Mouse (Mus musculus): ENCODE data around the gene Eif1.
A peak's percentile ranks its signal among the peaks of the same experiment; 100 is the strongest.
"Not testable (repeated sequence)": the region's sequence is repeated elsewhere in the genome, so short reads cannot be mapped to it uniquely, and the experiment has no call there.

Eif1 gene

GRCm38 (mm10) chr11:100352076-100352857, 32.6 kb downstream of the Eif1 start:
- peak in 1 of 2 experiments; percentile 37 for DNase-seq (ENCODE audit: low spot score in 2 of 2)

DNA sequence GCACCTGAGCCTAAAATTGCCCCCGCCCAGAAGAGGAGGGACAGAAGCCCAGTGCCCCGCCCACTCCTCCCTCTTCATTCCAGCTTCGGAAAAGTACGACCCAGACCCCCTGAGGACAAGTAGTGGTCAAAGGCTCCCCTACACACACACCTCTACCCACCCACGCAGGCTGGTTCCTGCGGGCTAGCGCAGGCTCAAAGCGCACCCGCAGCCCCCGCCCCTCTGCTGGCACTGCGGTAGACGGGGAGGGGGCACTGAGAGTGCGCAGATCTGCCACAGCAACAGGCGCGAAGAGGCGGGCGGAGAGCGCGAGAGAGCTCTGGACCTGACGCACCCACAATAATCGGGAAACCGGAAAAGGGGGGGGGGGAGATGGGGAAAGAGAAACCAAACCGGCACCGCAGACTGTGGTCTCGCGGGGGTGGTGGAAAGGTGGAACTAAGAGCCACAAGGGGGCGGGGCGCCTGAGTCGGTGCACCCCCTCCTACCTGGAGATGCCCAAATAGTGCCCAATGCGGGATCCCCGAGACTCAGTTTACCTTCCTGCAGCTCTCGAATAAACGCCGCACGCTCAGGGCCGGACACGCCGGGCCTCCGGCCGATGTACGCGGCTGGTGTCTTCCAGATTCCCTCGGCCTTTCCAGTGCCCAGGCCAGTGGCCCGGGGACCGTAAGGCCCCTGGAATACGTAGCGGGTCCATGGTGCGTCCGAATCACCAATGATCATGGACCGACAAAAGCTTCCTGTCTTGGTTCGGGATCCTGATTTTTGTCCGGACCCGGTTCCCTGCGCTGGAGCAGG, 35.7 kb downstream of the Eif1 start:
- DNase-seq (ENCODE audit: low spot score in 2 of 2) = peak; percentile 21 to 50

- DNase-seq (ENCODE audit: low spot score in 2 of 2) = peak; percentile 33 to 58
Observed at GRCm38 (mm10) chr11:100355972-100356818, 36.5 kb downstream of the Eif1 start, which contains the start of gene Hap1. TSS of gene Hap1 (minus strand) at chr11:100356128.

- DNase-seq (ENCODE audit: low spot score in 2 of 2) = no peak
Observed at GRCm38 (mm10) chr11:100356819-100357211, 37.1 kb downstream of the Eif1 start.

GRCm38 (mm10) chr11:100357408-100357807, 37.7 kb downstream of the Eif1 start:
- no peak for DNase-seq (ENCODE audit: low spot score in 2 of 2)

DNA sequence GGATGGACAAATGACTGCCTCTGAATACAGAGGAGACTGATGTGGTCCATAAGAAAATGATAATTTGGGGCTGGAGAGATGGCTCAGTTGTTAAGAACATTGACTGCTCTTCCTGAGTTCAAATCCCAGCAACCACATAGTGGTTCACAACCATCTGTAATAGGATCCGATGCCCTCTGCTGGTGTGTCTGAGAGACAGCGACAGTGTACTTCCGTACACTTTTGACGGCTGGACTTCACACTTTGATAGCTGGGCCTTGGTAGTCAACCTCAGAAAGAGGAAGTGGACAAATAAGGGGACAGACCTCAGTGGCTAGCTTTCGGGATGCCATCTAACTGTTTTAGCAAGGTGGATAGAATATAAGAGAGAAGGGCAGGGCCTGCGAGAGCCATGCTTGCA, 40.5 kb downstream of the Eif1 start:
- no peak for DNase-seq (ENCODE audit: low spot score in 2 of 2)

DNA sequence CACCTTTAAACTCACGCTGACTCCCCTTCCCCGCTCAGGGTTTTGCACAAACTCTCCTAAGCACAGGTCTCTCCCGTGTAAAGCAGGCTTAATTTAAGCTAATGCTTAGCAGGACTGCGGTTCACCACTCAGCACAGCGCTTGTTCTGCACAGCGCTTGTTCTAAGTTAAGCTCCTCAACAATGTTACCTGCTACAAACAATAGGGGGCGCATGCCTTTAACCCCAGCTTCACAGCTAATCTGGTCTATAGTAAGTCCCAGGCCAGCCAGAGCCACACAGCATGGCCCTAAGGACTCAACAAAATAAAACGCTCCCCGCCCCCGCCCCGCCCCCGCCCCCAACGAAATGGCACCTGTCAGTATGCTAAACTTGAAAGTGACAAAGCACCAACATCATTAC, 41.4 kb downstream of the Eif1 start:
- DNase-seq (ENCODE audit: low spot score in 2 of 2) = not testable (repeated sequence)

DNA sequence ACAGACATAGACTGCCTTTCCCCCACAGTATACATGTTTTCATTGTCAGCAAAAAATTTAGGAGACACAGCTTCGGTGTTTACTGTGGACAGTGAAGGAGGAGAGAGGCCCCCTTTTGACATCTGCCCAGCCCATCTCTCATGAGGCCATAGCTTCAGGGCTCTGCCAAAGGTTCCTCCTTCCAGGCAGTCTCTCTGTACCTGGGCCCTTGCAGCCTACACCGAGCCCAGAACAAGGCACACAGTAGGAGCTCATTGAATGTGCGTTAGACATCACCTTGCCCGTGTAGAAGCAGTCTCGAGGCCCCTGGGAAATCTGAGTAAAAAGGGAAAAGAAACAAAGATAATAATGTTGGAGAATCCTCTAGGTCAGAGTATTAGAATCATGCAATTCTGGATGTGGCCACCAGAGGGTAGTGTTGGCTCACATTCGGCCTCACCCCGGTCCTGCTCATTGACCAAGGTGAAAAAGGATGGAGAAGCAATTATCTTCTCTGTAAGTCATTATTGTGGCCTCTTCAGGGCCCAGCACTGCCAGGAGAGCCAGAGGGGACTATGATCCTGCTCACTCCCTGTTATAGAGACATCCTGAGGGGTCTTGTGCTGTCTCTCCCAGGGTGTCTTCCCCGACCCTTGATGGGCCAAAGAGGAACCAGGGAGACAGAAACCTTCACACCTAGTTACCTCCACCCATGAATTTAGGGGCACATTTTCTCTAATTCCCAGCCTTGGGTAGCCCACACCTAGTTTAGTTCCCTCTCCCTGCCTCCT, 42.7 kb downstream of the Eif1 start:
- DNase-seq (ENCODE audit: low spot score in 2 of 2) = peak; percentile 74 to 84

DNA sequence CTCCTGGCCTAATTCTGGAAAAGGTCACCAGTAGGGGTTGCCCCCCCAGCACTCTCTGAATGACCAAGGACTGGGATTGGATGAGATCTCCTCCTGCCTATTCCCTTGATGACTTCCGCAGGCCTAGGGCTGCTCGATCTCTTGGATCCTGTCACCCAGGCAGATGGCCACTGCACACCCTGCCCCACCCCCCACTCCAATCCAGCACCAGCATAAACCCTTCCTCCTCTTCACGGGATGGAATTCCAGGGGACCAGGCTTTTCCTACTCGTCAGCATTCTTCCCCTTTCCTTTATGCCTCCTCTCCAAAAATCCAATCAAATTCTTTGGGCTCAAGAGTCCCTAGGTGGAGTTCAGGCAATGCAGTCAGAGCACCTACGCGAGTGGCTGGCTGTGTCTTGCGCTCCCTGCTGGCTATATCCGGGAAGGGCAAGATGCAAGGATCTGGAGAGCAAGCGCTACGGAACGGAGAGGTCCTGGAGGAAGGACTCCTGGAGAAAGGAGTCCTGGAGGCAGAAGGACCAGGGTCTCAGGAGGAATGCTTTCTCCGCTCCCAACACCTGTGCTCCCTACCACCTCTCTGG, 43.4 kb downstream of the Eif1 start:
- peak; percentile 40 to 71 for DNase-seq (ENCODE audit: low spot score in 2 of 2)

DNA sequence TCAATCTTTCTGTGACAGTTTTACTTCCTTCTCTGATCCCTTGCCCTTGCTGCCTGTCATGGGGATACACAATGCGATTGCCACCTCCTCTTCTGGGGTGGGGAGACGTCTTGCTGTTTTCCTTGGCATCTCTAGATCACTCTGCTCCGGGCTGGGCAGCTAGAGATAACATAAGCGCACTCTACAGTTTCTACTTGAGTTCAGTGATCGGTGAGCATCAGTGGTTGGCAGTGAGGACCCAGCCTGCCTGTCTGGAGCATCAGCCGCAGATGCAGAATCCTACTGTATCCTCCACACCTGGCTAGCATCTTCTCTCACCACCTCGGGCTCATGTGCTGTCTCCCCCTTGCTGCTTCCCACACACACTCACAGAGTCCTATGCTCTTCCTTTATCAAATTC, 49.5 kb downstream of the Eif1 start:
- no peak for DNase-seq (ENCODE audit: low spot score in 2 of 2)

- no peak for DNase-seq (ENCODE audit: low spot score in 2 of 2)
Observed at GRCm38 (mm10) chr11:100369822-100370221, 50.1 kb downstream of the Eif1 start.
